Mouse (Mus musculus): ENCODE measurements around the gene Nanos1. TPM values are rescaled to one million over a fixed set of nuclear protein-coding genes. Genes with fewer than 3 reads are reported as not detected.

Nanos1 gene
- 16.2 TPM for polyA plus RNA-seq (2015; fragmentation: Illumina TruSeq; extraction: RNeasy Lipid Tissue Mini Kit (QIAGEN cat#74804); ENCODE audit: low read depth, low replicate concordance)

GRCm38 (mm10) chr19:60755438-60756191 lies at the start of gene Nanos1:
Nanos1 (plus strand) TSS chr19:60755987.

GRCm38 (mm10) chr19:60790551-60791161 lies 34.9 kb downstream of the Nanos1 start, which contains the start of gene Eif3a:
Eif3a (minus strand) TSS chr19:60790658.

Other genes with a start within 250 kb of the Nanos1 start
- gene Cacul1, start 175.0 kb upstream of the Nanos1 start, polyA plus RNA-seq (2015; fragmentation: Illumina TruSeq; extraction: RNeasy Lipid Tissue Mini Kit (QIAGEN cat#74804); ENCODE audit: low read depth, low replicate concordance): 36.0 TPM
- 63.9 TPM for gene Eif3a, start 34.7 kb downstream of the Nanos1 start, polyA plus RNA-seq (2015; fragmentation: Illumina TruSeq; extraction: RNeasy Lipid Tissue Mini Kit (QIAGEN cat#74804); ENCODE audit: low read depth, low replicate concordance)
- gene Fam45a, start 55.6 kb downstream of the Nanos1 start, polyA plus RNA-seq (2015; fragmentation: Illumina TruSeq; extraction: RNeasy Lipid Tissue Mini Kit (QIAGEN cat#74804); ENCODE audit: low read depth, low replicate concordance): 55.6 TPM
- gene Sfxn4, start 105.5 kb downstream of the Nanos1 start, polyA plus RNA-seq (2015; fragmentation: Illumina TruSeq; extraction: RNeasy Lipid Tissue Mini Kit (QIAGEN cat#74804); ENCODE audit: low read depth, low replicate concordance): 21.9 TPM
- 110 TPM for gene Prdx3, start 118.6 kb downstream of the Nanos1 start, polyA plus RNA-seq (2015; fragmentation: Illumina TruSeq; extraction: RNeasy Lipid Tissue Mini Kit (QIAGEN cat#74804); ENCODE audit: low read depth, low replicate concordance)
- 9.9 TPM for gene Grk5, start 133.8 kb downstream of the Nanos1 start, polyA plus RNA-seq (2015; fragmentation: Illumina TruSeq; extraction: RNeasy Lipid Tissue Mini Kit (QIAGEN cat#74804); ENCODE audit: low read depth, low replicate concordance)